Mouse (Mus musculus): ENCODE measurements at regions not wholly inside any gene's neighbourhood (a gene's known extent, or its start where the extent isn't known, plus 50 kb on each side); places are given as distances from the start of the nearest gene placed in this dataset.

DNA sequence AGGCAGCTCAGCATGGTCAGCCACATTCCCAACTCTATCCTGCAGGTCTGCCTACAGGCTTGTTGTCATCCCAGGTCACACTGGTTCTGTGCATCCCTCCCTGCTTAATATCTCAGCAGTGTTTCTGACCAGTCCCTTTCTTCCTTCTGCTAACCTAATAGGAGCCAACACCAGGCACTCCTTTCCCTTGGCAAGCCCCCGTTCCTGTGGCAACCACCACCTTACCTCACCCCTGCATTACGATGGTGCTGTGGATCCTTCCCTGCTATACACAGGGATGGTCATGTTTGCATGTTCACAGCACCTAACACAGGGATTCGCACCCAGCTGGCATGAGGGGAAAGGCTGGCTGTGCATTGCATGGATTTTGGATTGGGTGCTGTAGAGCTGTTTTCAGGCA is 50.8 kb upstream of the Arhgap20 start:
- TF ChIP-seq POLR2A (IDR thresholded peaks at IDR 0.05; ENCODE audit: low read depth, low read length) (no peak), CTCF (IDR thresholded peaks at IDR 0.05; ENCODE audit: extremely low read depth, insufficient read depth, insufficient read length, insufficient replicate concordance) (no peak)

All from spleen, adult 2 months (tissue).